Mouse (Mus musculus): ENCODE data around the gene Med28. TPM values are rescaled to one million over a fixed set of nuclear protein-coding genes. Genes with fewer than 3 reads are reported as not detected.

Med28 gene
- polyA plus RNA-seq (2012; fragmentation: generic; extraction: Trizol), result 100 to 1,000 TPM; 148 to 157 TPM

GRCm38 (mm10) chr5:45519960-45520808 lies at the start of gene Med28:
Gene Med28, plus strand, starts transcription at chr5:45520229.

GRCm38 (mm10) chr5:45493191-45494092 lies 26.6 kb upstream of the Med28 start, which contains the start of gene Lap3:
Gene Lap3, plus strand, starts transcription at chr5:45493374.

Other genes starting within 250 kb of the Med28 start
- gene Qdpr, start 70.0 kb upstream of the Med28 start, polyA plus RNA-seq (2012; fragmentation: generic; extraction: Trizol), result 10 to 100 TPM; 84.6 to 96.5 TPM
- gene Clrn2, start 66.5 kb upstream of the Med28 start, polyA plus RNA-seq (2012; fragmentation: generic; extraction: Trizol), result not detected
- gene Lap3, start 26.9 kb upstream of the Med28 start, polyA plus RNA-seq (2012; fragmentation: generic; extraction: Trizol), result 10 to 100 TPM; 51.4 to 58.3 TPM
- under 1 TPM; under 0.01 to 0.05 TPM for gene Fam184b, start 119.4 kb downstream of the Med28 start, polyA plus RNA-seq (2012; fragmentation: generic; extraction: Trizol)
- 1 to 10 TPM; 1.2 to 5.2 TPM for gene Ncapg, start 149.7 kb downstream of the Med28 start, polyA plus RNA-seq (2012; fragmentation: generic; extraction: Trizol)